Mouse (Mus musculus) limb, embryonic 11.5 days (tissue): ENCODE results near the gene Rabgap1l. TPM values are rescaled to one million over a fixed set of nuclear protein-coding genes. Genes with fewer than 3 reads are reported as not detected.

Source experiments
- ATAC-seq: fragments of 200-750 bp; cut with Nextera tagmentation; 2 replicates; pipeline ENCODE4 v1.8.0; 2017; ENCODE audit warnings: low read depth; ENCODE audit not compliant: insufficient number of reproducible peaks, low FRiP score, low TSS enrichment
- DNase-seq: peaks from one replicate; pipeline ENCODE4 v3.0.0-alpha.2; 2015; ENCODE audit warnings: low spot score
- H3K27ac ChIP-seq: fragments of 300-500 bp; sonication (generic); replicated peaks from 2 replicates; pipeline ENCODE4 v1.5.1; 2014; ENCODE audit warnings: low read depth, mild to moderate bottlenecking, low read length
- H3K27me3 ChIP-seq: fragments of 300-500 bp; sonication (generic); 2 replicates; pipeline ENCODE4 v1.6.1; 2014; ENCODE audit warnings: mild to moderate bottlenecking, low read length, mixed read lengths; ENCODE audit not compliant: control insufficient read depth, insufficient read depth
- H3K36me3 ChIP-seq: fragments of 300-500 bp; sonication (generic); 2 replicates; pipeline ENCODE4 v1.6.1; 2014; ENCODE audit warnings: mild to moderate bottlenecking, low read length, moderate library complexity, mixed read lengths; ENCODE audit not compliant: control insufficient read depth, insufficient read depth
- H3K4me1 ChIP-seq: fragments of 300-500 bp; sonication (generic); 2 replicates; pipeline ENCODE4 v1.6.1; 2014; ENCODE audit warnings: low read length, mixed read lengths; ENCODE audit not compliant: control insufficient read depth, insufficient read depth
- H3K4me2 ChIP-seq: fragments of 300-500 bp; sonication (generic); 2 replicates; pipeline ENCODE4 v1.6.1; 2014; ENCODE audit warnings: low read depth, mild to moderate bottlenecking, moderate library complexity; ENCODE audit not compliant: severe bottlenecking
- H3K4me3 ChIP-seq: fragments of 300-500 bp; sonication (generic); 2 replicates; pipeline ENCODE4 v1.5.1; 2014; ENCODE audit warnings: low read depth, low read length
- H3K9ac ChIP-seq: fragments of 300-500 bp; sonication (generic); 2 replicates; pipeline ENCODE4 v1.6.1; 2014; ENCODE audit warnings: mild to moderate bottlenecking, low read length
- H3K9me3 ChIP-seq: fragments of 300-500 bp; sonication (generic); 2 replicates; pipeline ENCODE4 v1.6.1; 2016; ENCODE audit warnings: low read length; ENCODE audit not compliant: control insufficient read depth
- WGBS: fragments of 180-500 bp; shearing (Covaris S2); extraction: QIAGEN DNeasy Blood & Tissue Kit; methylation state at CpG from one replicate; pipeline ENCODE4 v1.1.7; 2014; 5-methylcytosine and 5-hydroxymethylcytosine counted together
- polyA plus RNA-seq: library from polyadenylated mRNA; unstranded; fragments of >200 nt; fragmentation: Nextera tagmentation; extraction: Ambion mirVana; gene quantifications from 2 replicates; pipeline ENCODE4 v1.2.1, GENCODE M21; 2014

Rabgap1l gene
- polyA plus RNA-seq: 14.3 and 14.6 TPM in 2 replicates

GRCm38 (mm10) chr1:160792686-160793355, at the start of gene Rabgap1l:
Gene Rabgap1l, minus strand, starts transcription at chr1:160793211.
- WGBS: under 1% methylated on average over 60 of the region's 67 CpGs

DNA sequence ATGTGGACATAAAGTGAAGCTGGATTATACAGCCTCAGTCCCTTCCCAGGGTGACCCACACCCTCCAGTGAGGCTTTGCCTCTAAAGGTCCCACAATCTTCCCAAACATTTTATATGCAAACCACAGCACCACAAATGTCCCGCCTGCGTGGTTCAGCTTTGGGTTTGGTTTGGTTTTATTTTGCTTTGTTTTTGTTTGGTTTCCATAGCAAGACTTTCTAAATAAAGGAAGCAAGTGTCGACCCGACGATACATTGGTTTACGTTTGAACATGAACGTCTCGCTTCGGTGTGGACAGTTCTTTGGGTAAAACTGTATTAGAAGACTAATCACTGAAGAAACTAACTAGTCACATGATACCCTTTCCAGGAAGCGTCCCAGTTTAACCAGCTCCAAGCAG, 49.6 kb upstream of the Rabgap1l start:
- no peak for ATAC-seq
- H3K36me3 ChIP-seq: no peaks in the 10 kb centered on the region
- no peaks in the 10 kb centered on the region for H3K9me3 ChIP-seq
- no peak for DNase-seq
- H3K9ac ChIP-seq: no peak overlapping the region
- H3K4me3 ChIP-seq: no peak overlapping the region
- H3K27ac ChIP-seq: no peak overlapping the region
- H3K4me2 ChIP-seq: no peak overlapping the region
- WGBS: 92% methylated on average over 10 of the region's 10 CpGs
- H3K4me1 ChIP-seq: no peaks in the 10 kb centered on the region
- H3K27me3 ChIP-seq: no peaks in the 10 kb centered on the region

More at GRCm38 (mm10) chr1:160792686-160793355, at the start of gene Rabgap1l:
- Histone ChIP-seq H3K4me1 (peaks cover 5% of the 10 kb centered on the region; the same call in 1 of the 2 replicates), H3K4me2 (peak within 1 kb of the TSS; percentile 91), H3K27me3 (no peaks in the 10 kb centered on the region), H3K9ac (peak within 1 kb of the TSS; percentile 81), H3K27ac (peak within 1 kb of the TSS; percentile 53), H3K9me3 (no peaks in the 10 kb centered on the region), H3K36me3 (no peaks in the 10 kb centered on the region), H3K4me3 (peak within 1 kb of the TSS; percentile 78)
- DNase-seq (peak; percentile 91), ATAC-seq (peak; percentile 94)

DNA sequence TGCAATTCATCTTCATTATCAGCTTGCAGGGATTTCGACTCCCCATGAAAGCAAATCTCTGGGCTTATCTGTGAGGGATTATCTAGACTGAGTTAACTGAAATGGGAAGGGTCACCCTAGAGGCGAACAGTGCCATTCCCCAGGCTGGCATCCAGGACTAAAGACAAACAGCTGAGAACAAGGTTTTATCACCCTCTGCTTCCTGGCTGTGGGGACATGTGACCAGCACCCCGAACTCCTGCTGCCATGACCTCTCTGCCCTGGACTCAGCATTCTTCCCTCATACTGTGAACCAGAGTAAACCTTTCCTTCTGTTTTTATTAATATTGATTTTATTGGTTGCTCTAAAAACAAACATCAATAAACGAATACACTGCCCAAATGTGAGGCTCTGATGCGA, 47.6 kb upstream of the Rabgap1l start:
- ATAC-seq (no peak), DNase-seq (no peak)
- H3K4me1 ChIP-seq: no peaks in the 10 kb centered on the region
- H3K4me2 ChIP-seq: no peak overlapping the region
- WGBS: 59% methylated on average over 5 of the region's 5 CpGs
- no peak overlapping the region for H3K27ac ChIP-seq
- no peaks in the 10 kb centered on the region for H3K27me3 ChIP-seq
- no peaks in the 10 kb centered on the region for H3K9me3 ChIP-seq
- no peak overlapping the region for H3K9ac ChIP-seq
- H3K4me3 ChIP-seq: no peak overlapping the region
- no peaks in the 10 kb centered on the region for H3K36me3 ChIP-seq

GRCm38 (mm10) chr1:160839095-160839494, 46.1 kb upstream of the Rabgap1l start:
- WGBS: 74% methylated on average over 4 of the region's 4 CpGs
- DNase-seq (no peak), ATAC-seq (no peak)
- no peaks in the 10 kb centered on the region for H3K9me3 ChIP-seq
- no peaks in the 10 kb centered on the region for H3K4me1 ChIP-seq
- H3K4me2 ChIP-seq: no peak overlapping the region
- H3K9ac ChIP-seq: no peak overlapping the region
- no peak overlapping the region for H3K27ac ChIP-seq
- H3K4me3 ChIP-seq: no peak overlapping the region
- H3K27me3 ChIP-seq: no peaks in the 10 kb centered on the region
- no peaks in the 10 kb centered on the region for H3K36me3 ChIP-seq

DNA sequence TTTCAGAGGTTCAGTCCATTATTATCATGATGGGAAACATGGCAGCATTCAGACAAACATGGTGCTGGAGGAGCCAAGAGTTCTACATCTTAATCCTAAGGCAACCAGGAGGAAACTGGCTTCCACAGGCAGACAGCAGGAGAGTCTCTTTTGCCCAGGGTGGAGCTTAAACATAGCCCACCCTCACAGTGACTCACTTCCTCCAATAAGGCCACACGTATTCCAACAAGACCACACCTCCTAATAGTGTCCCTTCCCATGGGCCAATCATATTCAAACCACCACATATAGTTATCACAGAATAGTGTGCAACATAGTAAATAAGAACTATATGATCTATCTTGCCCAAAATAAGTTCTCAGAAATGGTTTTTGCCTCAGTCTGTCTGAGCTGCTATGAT, 41.4 kb upstream of the Rabgap1l start:
- no peak overlapping the region for H3K4me2 ChIP-seq
- H3K27me3 ChIP-seq: no peaks in the 10 kb centered on the region
- WGBS: 88% methylated on average over 1 of the region's 1 CpGs
- no peak overlapping the region for H3K9ac ChIP-seq
- H3K4me3 ChIP-seq: no peak overlapping the region
- no peaks in the 10 kb centered on the region for H3K4me1 ChIP-seq
- DNase-seq: no peak
- no peak for ATAC-seq
- no peak overlapping the region for H3K27ac ChIP-seq
- no peaks in the 10 kb centered on the region for H3K9me3 ChIP-seq
- H3K36me3 ChIP-seq: no peaks in the 10 kb centered on the region

DNA sequence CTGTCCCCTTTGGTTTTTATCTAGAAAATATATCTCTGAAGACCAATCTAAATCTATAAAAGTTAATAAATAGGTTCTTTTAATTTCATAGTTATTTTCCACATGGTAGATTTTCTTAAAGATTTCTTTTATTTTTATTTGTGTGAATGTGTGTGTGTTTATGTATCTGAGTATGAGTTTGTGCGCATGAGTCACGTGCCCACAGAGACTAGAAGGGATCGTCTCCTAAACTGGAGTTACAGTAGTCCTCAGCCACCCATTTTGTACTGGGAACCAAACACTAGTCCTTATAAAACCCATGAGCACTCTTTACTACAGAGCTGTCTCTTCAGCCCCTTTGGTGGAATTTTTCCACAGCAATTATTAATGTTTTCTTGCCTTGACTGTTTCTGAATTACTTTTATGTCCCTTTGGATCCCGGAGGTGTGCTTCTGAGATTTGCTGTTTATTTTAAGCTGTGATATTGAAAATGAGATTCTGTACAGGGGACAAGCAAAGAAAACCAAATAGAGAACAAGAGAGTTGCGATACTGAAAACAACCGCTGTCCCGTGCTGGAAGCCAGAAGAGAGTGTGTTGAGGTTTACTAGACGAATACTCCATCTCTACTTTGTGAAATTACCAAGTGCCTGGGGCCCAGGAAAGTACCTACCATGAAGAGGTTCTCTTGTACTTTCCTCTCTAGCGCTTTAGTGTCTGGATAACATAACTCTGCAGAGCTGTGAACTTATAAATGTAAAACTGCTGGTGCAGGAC, 39.4 kb upstream of the Rabgap1l start:
- 89% methylated on average over 9 of the region's 9 CpGs for WGBS
- no peaks in the 10 kb centered on the region for H3K9me3 ChIP-seq

DNA sequence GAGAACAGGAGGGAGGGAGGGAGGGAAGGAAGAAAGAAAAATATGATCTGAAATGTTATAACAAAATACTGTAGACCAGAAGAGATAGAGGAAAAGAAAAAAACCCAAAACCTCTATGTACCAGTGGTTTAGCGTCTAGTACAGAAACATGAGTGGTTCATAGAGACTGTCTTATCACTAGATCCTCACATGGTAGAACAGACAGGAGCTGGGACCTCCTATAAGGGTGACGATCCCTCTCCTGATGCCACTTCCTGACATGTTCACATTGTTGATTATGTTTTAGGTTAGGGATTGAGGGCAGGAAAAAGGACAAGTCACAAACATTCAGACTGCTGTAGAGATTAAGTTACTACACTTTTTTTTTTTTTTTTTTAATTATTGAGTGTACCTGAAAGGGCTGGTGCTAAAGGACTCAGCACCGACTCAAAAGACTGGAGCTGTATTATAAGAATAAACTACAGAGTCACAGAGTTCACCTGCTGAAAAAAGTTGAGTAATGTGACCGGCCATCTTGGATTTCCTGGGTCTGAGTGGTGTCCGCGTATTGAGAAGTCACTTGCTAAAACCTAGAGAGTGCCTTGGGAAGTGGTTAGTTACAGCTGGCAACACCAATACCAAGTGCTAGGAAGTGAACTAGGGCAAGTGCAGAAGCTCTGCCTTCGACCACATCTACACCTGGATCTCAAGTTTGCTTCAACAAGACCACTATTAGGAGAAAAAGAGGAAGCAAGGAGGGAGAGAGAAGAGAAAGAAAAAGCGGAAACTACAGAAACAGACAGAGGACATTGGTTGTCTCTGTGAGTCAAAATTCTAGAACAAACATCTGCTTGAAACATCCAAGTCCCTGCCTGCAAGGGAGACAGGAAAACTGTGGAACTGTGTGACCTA, 37.8 kb upstream of the Rabgap1l start:
- no peaks in the 10 kb centered on the region for H3K36me3 ChIP-seq
- no peak overlapping the region for H3K4me3 ChIP-seq
- DNase-seq: no peak
- no peaks in the 10 kb centered on the region for H3K27me3 ChIP-seq
- H3K4me1 ChIP-seq: no peaks in the 10 kb centered on the region
- ATAC-seq: no peak
- H3K4me2 ChIP-seq: no peak overlapping the region
- no peak overlapping the region for H3K27ac ChIP-seq
- no peaks in the 10 kb centered on the region for H3K9me3 ChIP-seq
- WGBS: 89% methylated on average over 8 of the region's 8 CpGs
- no peak overlapping the region for H3K9ac ChIP-seq

More for the DNA sequence above, 39.4 kb upstream of the Rabgap1l start:
- Histone ChIP-seq H3K27ac (no peak overlapping the region), H3K4me3 (no peak overlapping the region), H3K9ac (no peak overlapping the region), H3K36me3 (no peaks in the 10 kb centered on the region), H3K27me3 (no peaks in the 10 kb centered on the region), H3K4me2 (no peak overlapping the region), H3K4me1 (no peaks in the 10 kb centered on the region)
- ATAC-seq (no peak), DNase-seq (no peak)

- no peaks in the 10 kb centered on the region for H3K36me3 ChIP-seq
- no peak overlapping the region for H3K9ac ChIP-seq
- 77% methylated on average over 3 of the region's 3 CpGs for WGBS
- DNase-seq (no peak), ATAC-seq (no peak)
- H3K4me1 ChIP-seq: no peaks in the 10 kb centered on the region
- H3K4me3 ChIP-seq: no peak overlapping the region
- H3K27ac ChIP-seq: no peak overlapping the region
- H3K9me3 ChIP-seq: no peaks in the 10 kb centered on the region
- no peaks in the 10 kb centered on the region for H3K27me3 ChIP-seq
- no peak overlapping the region for H3K4me2 ChIP-seq
Observed at GRCm38 (mm10) chr1:160825441-160825856, 32.4 kb upstream of the Rabgap1l start.
